Mouse (Mus musculus) retina, postnatal 1 day (tissue): Measurements from ENCODE around the gene Slc7a6os.
"Not testable (repeated sequence)": the region's sequence is repeated elsewhere in the genome, so short reads cannot be mapped to it uniquely, and the experiment has no call there.

Experiments used
- DNase-seq: peaks from one replicate; pipeline ENCODE4 v3.0.0-alpha.2; 2012

Slc7a6os gene

DNA sequence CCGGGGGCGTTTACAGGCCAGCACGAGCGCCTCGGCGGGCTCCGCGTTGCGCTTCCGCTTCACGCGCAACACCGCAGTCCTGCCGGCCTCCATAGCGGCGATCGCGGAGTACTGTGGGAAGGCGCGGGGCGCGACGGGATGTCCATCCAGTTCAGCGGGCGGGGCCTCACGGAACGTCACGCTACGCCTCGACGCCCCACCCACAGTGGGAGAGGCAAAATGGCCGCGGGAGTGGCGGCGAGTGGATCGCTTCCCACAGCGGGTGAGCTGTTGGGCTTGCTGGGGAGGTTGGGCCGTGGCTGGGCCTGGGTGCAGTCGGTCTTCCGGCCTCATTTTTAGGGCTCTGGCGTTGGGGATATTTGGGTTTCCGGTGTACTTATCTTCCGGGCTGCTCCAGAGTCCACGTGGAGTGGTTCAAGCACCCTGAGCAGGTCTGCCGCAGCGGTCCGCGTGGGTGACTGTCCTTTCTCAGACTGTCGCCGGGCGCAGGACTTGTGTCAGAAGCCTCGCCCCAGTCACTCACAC lies at the start of gene Slc7a6os, which contains the start of gene Prmt7:
Gene Slc7a6os, minus strand, starts transcription at position 115 of the 525 bp plus-strand sequence.
Gene Prmt7, plus strand, starts transcription at position 116 of the 525 bp plus-strand sequence.
- peak; percentile 98 for DNase-seq

GRCm38 (mm10) chr8:106259579-106260255 lies 49.0 kb upstream of the Slc7a6os start:
- no peak for DNase-seq

DNA sequence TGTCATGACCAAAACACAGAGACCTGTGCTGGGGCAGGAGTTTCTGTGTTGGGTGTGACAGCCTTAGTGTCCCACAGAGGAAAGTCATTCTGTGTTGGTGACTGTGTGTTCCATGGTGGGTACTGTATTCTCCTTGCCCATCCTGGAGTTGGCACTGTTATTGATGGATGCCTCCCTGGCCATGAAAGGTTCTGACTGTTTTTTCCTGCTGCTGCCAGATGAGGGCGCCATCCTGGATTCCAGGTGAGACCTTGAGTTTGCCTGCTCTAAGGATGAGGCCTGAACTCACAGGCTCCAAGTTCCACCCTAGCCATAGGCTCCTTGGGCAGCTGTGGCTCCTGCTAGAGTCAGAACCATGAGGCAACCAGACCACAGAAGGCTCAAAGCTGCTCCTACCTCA lies 47.4 kb upstream of the Slc7a6os start:
- DNase-seq: no peak

DNA sequence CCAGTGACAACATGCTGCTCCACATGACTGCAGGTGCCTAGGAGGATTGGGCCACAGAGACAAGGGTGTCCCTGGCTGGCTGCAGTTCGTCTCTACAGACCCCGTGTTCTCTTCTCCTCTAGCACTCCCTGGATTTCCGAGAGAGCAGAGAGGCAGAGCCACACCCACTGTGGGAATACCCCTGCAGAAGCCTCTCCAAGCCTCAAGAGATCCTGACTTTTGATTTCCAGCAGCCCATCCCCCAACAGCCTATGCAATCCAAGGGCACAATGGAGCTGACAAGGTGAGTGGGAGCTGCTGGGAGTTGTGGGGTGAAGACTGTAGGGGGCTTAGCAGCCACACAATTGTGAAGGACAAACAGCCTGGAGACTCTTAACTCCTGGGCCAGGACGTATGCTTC lies 39.5 kb upstream of the Slc7a6os start:
- no peak for DNase-seq

GRCm38 (mm10) chr8:106237106-106237505 lies 26.4 kb upstream of the Slc7a6os start:
- no peak for DNase-seq

DNA sequence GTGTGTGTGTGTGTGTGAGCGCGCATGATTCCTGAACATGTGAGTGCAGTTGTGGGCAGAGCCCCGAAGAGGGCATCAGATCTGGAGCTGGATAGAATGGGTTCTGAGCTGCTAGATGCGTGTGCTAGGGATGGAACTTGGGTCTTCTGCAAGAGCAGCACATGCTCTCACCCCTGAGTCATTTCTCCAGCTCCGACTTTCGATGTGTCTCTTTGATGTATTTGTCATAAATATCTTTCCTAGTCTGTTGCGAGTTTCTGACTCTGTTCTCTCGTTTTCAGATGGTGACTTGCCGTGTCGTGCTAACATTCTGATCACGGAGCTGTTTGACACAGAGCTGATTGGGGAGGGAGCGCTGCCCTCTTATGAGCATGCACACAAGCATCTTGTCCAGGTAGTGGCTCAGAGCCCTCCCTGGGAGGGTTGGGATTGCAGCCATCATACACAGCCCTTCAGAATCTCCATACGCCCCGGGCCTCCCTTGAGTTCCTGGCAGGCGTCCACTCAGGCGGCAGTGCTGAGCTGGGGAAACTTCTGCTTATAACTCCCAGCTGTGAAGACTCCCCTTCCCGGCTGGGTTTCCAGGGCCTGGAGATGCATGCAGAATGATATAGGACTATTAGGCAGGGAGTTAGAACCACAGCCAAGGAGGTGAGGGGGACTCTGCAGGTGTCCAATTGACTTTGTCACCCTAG lies 24.0 kb upstream of the Slc7a6os start:
- DNase-seq: no peak

- DNase-seq: no peak
Observed at GRCm38 (mm10) chr8:106232751-106233150, 22.0 kb upstream of the Slc7a6os start.

GRCm38 (mm10) chr8:106231536-106231935 lies 20.8 kb upstream of the Slc7a6os start:
- no peak for DNase-seq

DNA sequence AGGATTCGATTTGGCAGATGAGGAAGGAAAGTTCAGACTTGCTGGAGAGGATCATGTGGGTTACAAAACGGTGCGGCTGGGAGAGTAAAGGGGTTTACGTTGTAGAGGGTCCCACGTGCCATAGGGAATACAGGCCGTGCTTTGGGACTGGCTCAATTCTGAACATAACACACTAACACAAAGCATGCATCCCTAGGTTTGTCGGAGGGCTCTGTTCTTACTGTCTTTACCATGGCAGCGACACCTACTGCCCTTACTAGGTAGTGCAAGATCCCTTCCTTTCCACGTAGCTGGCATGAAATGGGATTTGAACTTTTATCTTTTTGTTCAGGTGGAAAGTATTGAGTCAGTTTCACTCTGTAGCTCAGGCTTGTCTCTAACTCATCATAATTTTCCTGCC lies 15.9 kb upstream of the Slc7a6os start:
- peak; percentile 73 for DNase-seq

GRCm38 (mm10) chr8:106219620-106220019 lies 8.9 kb upstream of the Slc7a6os start:
- no peak for DNase-seq

DNA sequence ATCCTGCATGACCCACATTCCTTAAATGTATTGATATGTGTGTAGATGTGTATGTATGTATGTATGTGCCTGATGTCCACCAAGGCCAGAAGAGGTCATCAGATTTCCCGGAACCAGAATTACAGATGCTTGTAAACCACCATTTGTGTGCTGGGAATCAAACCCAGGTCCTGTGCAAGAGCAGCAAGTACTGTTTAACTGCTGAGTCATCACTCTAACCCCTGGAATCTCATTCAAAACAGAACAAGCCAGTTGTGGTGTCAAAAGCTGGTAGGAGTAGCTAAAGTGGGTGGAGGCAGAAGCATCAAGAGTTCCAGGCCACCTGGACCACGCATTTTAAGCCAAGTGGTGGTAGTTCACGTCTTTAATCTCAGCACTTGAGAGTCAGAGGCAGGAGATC lies 3.2 kb upstream of the Slc7a6os start:
- no peak for DNase-seq

DNA sequence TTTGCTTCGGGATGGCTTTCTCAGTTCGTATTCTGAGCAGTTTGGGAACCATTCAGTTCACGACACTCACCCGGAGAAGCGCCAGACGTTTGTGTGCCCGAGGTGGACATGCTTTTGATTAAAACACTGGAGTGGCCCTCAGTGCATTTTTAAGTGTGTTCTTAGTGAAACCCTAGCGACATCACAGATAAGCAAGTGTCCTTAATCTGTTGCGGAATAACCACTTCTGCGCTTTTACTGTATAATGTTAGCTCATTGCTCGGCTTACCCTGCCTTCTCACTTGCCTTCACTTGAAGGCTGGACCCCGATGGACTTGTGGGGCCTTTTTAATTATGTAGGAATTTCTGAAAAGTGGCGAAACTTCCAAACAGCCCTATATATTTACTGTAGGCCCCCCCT lies 686 bp upstream of the Slc7a6os start:
- DNase-seq: no peak

GRCm38 (mm10) chr8:106210035-106210731 lies 552 bp downstream of the Slc7a6os start:
- no peak for DNase-seq

DNA sequence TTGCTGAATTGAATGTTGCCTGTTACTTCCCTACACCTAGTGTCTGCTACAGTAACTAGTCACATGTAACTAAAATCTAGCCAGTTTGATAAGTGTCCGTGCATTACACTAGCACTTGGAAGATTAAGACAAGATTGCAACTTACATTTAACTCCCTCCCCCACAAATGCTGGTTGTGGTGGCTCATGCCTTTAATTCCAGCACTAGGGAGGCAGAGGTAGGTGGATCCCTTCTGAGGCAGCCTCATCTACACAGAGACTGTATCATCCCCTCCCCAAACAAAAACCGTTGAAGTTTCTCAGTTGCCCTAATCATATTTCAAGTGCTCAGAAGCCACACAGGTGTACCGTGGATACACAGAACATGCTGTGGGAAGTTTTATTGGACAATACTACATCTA lies 11.1 kb downstream of the Slc7a6os start:
- not testable (repeated sequence) for DNase-seq

GRCm38 (mm10) chr8:106198741-106199140 lies 12.0 kb downstream of the Slc7a6os start:
- DNase-seq: peak; percentile 72

- no peak for DNase-seq
Observed at GRCm38 (mm10) chr8:106194062-106194461, 16.7 kb downstream of the Slc7a6os start.

GRCm38 (mm10) chr8:106193162-106193561 lies 17.6 kb downstream of the Slc7a6os start:
- DNase-seq: no peak

- no peak for DNase-seq
Observed at GRCm38 (mm10) chr8:106191639-106192038, 19.1 kb downstream of the Slc7a6os start.

GRCm38 (mm10) chr8:106189162-106189561 lies 21.6 kb downstream of the Slc7a6os start:
- DNase-seq: no peak

DNA sequence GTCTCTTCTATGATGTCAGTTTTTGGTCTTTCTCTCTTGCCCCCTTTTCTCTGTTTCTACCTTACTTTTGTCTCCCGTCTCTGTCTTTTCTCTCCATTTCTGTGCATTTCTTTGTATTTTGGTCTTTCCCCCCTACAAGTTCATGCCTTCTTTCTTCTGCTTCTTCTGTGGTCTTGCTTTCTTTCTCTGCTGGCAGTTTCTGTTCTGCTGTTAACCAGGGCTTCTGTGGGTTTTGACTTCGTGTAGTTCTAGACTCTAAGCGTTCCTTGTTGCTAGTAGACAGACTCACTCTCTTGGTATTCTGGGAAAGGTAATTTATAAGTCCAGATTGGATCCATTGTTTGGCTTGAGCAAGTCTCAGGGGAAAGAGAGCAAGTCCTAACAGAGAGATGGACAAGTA lies 24.3 kb downstream of the Slc7a6os start:
- no peak for DNase-seq

- DNase-seq: no peak
Observed at GRCm38 (mm10) chr8:106185628-106186270, 25.0 kb downstream of the Slc7a6os start.

GRCm38 (mm10) chr8:106178428-106178827 lies 32.3 kb downstream of the Slc7a6os start:
- no peak for DNase-seq

- DNase-seq: no peak
Observed at GRCm38 (mm10) chr8:106177594-106177993, 33.1 kb downstream of the Slc7a6os start.
